Mouse (Mus musculus) C2C12 (cell line): ENCODE results near the gene Rbm17.

ENCODE experiments used
- CTCF ChIP-seq: IDR thresholded peaks from one replicate; pipeline ENCODE4 v1.5.1; 2011; ENCODE audit not compliant: control insufficient read depth, insufficient read depth, insufficient read length
- MAX ChIP-seq: IDR thresholded peaks from one replicate; pipeline ENCODE4 v1.6.1; 2011; ENCODE audit warnings: mild to moderate bottlenecking, control low read depth
- MYOD1 ChIP-seq: IDR thresholded peaks from one replicate; pipeline ENCODE4 v1.6.1; 2011; ENCODE audit warnings: low read depth; ENCODE audit not compliant: control insufficient read depth, insufficient read length
- MYOG ChIP-seq: IDR thresholded peaks from one replicate; pipeline ENCODE4 v1.6.1; 2011; ENCODE audit not compliant: control insufficient read depth, insufficient read length; ENCODE audit errors: extremely low read depth

- TF ChIP-seq MAX = no peak
- no peak for TF ChIP-seq CTCF
- TF ChIP-seq MYOD1 = no peak
- TF ChIP-seq MYOG = no peak
Measured at GRCm38 (mm10) chr2:11545380-11545779, 58.6 kb downstream of the Rbm17 start.
